Mouse (Mus musculus) layer of hippocampus, postnatal 14 days (tissue): ENCODE measurements around the gene Ctxn1. TPM values are rescaled to one million over a fixed set of nuclear protein-coding genes. Genes with fewer than 3 reads are reported as not detected.
"Not testable (repeated sequence)": the region's sequence is repeated elsewhere in the genome, so short reads cannot be mapped to it uniquely, and the experiment has no call there.

Experiments
- DNase-seq, 2 experiments: peaks; one replicate each; pipeline ENCODE4 v3.0.0; 2021 to 2022; ENCODE audit warnings: low spot score in 2 of 2, mixed read lengths in 1 of 2
- long read RNA-seq, 2 experiments: library from polyadenylated mRNA; stranded (forward); transcript quantifications; one replicate each; pipeline ENCODE4 v2.0.0; 2021
- total RNA-seq, 2 experiments: library from RNA; stranded (reverse); gene quantifications; 2 replicates each; pipeline ENCODE4 v1.2.3; 2021

Ctxn1 gene
- total RNA-seq, result 100 to 1,000 TPM; 431 to 433 TPM
- long read RNA-seq, experiment 1, transcript Ctxn1-201 (2 exons, 1,212 nt), result major isoform, 131 of 145 reads
- long read RNA-seq, experiment 1, partial matches to known transcripts, result 13 of 145 reads
- long read RNA-seq, experiment 1, other reads (novel, unspliced or antisense), result 1 of 145 reads
- long read RNA-seq, experiment 2, transcript Ctxn1-201 (2 exons, 1,212 nt), result major isoform, 215 of 235 reads
- long read RNA-seq, experiment 2, partial matches to known transcripts, result 19 of 235 reads
- long read RNA-seq, experiment 2, other reads (novel, unspliced or antisense), result 1 of 235 reads

DNA sequence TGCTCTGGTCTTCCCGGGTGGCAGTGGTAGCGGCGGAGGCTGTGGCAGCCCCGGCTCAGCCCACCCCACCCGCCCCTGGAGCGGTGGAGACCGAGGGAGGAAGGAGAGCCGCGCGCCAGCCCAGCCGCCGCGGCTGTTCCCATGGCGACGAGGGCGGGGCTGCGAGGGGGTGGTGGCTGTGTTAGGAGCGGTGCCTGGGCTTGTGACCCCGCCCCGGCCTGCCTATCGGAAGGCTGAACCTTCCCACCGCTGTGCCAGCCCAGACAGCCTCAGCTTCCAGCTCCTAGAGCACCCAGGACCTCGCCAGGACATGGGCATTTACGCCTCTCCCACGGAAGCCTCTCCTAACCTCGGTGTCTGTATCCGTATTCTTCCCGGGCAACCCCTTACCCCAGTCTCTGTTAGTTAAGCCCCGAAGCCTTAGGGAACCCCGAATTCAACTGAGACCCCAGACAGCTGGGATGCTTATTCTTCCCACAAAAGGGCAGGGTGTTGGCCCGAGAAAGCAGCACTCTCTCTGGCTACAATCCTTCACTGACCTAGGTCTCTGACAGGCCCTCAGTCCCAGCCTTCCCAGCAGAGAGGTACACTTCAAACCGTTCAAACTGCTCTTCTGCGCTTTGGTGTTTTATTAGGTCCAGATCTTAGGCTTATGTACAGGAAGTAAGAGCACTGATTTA lies at the start of gene Ctxn1:
Gene Ctxn1 (minus strand): TSS at position 150 of the 680 bp plus-strand sequence.
- peak; percentile 87 to 94 for DNase-seq

DNA sequence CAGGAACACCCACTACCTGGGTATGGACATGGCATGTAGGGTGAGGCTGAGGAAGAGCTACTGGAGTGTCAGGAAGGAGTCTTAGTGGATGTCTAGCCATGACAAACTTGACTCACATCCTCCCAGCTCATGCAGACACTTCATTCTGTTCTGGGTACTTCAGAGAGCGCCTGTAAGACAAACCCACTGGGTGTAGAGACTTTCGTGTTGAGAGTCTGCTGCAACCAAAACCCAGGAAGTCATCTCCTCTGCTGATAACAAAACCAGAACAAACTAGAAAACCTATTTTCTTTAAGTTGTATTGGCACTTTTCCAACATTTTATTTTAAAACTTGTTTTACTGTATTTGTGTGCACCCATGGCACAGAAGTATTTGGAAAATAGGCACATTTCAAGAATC lies 46.8 kb upstream of the Ctxn1 start:
- DNase-seq, result no peak

DNA sequence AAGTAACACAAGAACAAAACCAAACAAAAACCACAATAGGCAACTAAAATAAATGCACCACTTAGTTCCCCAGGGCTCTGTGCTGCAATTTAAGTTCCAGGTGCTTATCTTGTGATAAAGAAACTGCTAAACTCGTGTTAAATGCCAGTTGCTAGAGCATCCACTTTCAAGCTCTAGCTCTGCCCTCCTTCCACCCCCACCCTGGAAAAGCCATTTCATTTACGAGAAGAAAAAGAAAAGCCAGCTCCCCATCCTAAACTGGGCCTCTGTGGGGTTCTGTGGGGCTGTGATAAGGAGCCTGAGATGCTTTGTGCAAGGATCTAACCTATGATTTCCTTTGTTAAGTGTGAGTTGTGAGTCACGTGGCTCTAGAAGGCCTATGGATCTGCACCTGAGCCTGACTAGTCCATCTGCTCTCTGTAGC lies 45.1 kb upstream of the Ctxn1 start:
- no peak for DNase-seq

DNA sequence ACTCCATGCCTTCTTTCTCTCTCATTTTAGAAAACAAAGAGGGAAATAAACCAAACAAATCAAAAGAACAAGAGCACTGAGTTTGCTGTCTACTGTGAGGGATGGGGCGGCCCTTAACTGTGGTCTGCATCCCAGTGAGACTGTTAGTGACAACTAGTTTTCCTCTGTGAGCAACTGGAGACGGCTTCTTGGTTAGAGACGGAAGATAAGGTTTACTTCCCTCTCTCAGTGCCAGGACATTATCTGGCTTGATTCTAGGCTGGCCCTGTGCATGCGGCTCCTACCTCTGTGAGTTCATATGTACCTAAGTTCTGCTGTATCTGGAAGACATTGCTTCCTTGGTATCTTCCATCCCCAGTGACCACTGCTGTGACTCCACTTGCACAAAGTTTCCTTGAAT lies 38.7 kb upstream of the Ctxn1 start:
- DNase-seq, result no peak

DNA sequence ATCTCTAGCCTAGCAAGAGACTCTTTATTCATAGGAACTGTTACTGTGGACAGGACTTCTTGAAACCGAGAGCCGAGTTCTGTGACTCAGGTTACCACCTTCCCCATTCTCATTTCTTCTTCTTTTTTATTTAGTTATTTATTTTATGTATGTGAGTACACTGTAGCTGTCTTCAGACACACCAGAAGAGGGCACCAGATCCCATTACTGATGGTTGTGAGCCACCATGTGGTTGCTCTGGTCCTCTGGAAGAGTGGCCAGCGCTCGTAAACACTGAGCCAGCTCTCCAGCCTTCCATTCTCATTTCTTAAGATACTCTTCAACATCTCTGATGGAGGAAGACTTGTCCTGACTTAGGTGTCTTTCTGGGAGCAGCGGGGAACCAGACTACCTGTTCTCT lies 33.7 kb upstream of the Ctxn1 start:
- no peak for DNase-seq

DNA sequence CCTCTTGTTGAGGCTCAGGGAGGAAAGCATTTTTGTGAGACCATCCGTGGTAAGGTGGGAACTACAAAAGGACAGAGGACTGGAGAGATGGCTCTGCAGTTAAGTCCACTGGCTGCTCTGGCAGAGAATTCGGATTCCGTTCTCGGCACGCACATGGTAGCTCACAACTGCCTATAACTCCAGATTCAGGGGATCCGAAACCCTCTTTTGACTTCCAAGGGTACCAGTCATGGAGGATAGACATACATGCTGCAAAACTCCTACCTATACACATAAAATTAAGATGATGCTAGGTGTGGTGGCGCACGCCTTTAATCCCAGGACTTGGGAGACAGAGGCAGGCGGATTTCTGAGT lies 17.0 kb upstream of the Ctxn1 start:
- DNase-seq, result no peak

DNA sequence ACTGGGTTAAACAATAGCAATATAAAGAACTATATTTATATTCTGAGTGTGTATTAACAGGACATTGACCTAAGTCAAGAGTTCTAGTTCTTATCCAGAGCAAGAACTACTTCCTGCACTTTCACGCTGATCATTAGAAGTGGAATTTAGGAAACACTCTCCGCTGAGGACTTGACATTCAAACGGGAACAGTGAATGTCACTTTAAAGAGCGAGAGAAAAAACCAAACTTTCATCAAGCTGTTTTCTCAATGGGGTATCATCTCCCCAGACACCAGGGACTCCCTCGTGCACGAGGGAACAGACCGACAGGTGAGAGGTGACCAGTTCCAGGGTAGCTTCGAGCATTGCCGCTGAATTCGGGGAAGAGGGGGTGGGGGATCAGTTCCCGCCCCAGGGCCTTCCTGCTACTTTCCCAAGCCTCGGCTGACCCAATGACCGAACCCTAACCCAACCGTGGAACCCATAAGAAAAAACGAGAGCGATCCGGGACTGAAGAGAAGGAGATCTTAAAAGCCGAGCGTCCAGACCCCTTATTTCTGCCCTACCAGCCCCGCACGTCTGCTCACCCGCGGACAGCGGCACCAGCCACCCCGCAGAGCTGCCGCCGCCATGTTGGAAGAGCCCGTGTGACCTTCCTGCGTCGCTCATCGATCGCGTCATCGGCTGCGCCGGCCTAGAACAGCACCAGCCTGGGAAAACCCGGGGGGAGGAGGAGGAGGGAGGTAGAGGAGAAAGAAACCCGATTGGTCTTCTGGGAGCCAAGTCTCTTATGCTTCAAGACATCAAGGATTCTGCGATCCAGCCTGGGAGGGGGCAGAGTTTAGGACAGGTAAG lies 16.4 kb upstream of the Ctxn1 start, which contains the start of gene Timm44:
Gene Timm44 (minus strand): TSS at position 639 of the 836 bp plus-strand sequence.
- peak; percentile 89 to 98 for DNase-seq

DNA sequence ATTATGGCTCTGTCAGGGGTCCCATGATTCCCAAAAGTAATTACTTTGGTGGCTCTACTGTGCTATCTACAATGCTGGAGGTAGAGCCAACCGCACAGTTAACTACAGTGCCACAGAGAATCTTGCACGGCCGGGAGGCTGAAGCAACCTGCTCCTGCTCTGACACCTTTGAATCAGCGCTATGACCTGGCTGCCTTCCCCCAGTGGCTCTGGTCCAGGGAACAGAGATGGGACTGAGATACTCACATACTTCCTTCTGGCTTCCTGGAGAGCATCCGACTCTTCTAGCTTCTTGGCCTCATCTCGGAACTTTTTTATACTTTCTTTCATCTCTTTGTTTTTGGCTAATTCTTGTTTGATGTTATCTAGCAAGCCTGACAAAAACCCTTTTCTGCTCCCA lies 10.5 kb upstream of the Ctxn1 start:
- no peak for DNase-seq

DNA sequence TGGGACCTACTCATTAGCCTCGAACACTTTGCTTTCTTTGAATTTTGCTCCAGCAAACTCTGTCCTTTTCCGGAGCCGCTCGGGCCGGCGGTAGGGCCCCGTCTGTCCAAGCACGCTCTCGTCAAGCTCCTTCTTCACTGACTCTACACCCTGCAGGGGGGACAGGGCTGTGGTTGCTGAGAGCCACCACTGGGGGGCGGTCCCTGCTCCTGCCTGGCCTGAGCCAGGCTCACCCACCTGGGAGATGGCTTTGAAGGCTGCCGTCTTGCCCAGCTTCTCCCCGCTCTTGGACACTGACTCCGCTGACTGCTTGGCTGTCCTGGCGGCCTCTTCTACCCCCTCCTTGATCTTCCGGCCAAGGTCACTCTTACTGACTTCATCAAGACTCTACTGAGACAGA lies 8.6 kb upstream of the Ctxn1 start:
- no peak for DNase-seq

DNA sequence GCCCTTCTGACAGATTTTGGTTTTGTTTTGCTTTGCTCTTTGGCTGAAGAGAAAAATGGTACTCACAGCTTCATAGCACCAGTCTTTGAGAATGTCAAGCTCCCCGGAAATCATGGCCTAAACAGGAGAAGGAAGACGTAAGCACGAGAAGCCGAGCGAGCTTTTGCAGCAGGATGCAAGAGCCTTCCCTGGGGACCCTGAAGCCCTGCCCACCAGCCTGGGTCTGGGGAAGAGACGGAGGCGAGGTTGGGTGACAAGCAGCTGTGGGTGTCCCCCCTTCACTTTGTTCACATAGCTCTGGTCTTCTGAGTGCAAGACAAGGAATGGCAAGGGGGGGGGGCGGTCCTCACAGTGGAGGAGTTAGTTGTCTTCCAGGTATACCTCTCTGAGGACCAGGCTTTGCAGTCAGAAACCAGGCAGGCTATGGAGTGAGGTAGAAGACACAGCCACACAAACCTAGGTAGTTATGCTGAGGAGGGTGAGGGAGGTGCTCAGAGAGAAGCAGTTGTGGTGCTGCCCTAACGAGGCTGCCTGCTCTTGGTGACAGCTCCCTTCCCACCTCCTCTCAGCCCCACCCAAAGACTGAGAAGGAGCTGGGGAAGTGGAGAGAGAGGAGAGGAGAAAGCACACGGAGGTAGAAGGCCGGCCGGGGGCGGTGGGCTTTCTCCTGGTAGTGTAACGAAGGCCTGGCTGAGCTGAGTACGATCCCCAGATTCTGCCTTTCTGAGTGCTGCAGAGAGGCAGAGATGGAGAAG lies 6.3 kb upstream of the Ctxn1 start:
- no peak for DNase-seq

DNA sequence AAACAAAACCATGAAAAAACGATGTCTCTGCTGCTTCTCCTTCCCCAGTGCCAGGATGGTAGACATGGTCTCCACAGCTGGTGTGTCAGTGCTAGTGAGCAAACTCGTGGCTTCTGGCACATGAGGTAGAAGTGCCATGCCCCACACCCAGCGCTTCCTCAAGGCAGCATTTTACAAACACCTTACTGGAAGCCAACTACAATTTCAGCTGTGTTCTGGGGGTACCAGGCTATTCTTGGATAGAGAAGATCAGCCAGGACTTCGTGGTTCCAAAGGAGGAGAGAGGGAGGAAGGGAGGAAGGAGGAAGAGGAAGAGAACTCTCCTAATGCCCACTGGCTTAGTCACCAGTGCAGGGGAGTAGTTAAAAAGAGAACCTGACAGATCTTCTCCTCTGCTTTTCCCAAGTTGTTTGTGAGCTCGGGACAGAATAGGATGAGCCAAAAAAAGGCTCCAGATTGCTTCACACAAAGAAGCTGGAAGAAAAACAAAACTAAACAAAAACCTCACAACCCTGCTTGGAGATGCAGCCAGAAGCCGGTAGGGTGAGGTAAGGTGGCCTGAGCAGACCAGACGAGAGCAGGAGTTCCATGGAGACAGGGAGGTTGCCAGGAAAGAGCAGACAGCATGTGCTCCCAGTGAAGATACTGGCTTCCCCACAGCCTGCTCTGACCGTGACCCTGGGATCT lies 4.2 kb upstream of the Ctxn1 start:
- DNase-seq, result no peak

DNA sequence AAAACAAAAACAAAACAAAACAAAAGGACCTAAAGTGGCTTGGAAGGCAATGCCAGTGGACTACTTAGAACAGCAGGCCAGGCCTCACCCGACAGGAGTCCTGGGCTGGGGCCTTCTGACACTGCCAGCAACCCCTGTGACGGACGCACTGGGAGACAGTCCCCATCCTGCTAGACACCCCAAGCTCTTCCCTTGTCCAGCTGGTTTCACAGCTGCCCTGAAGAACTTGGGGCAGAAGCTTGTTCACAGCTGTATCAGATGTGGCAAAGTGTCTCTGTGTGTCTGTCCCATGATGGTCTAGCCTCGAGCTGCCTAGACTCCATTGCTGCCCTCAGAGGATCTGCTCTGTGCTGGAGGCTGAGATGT lies 714 bp upstream of the Ctxn1 start:
- DNase-seq, result no peak

DNA sequence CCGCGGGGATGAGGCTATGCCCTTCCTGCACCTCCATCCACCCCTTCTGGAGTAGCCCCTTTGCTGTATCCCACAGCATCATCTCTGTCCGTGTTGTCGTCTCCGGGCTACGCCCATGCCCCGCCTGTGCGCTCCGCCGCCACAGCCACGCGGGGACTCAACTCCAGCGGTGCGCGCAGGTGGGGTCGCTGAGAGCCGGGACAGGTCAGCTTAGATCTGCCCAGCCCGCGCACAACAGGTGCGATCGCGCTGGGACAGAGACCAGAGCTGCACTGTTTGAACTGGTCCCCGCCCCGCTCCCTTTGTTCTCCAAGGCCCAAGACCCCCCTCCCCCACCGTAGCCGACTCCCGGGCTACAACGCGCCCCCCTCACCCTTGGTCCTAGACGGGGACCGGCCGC lies 396 bp downstream of the Ctxn1 start:
- no peak for DNase-seq

DNA sequence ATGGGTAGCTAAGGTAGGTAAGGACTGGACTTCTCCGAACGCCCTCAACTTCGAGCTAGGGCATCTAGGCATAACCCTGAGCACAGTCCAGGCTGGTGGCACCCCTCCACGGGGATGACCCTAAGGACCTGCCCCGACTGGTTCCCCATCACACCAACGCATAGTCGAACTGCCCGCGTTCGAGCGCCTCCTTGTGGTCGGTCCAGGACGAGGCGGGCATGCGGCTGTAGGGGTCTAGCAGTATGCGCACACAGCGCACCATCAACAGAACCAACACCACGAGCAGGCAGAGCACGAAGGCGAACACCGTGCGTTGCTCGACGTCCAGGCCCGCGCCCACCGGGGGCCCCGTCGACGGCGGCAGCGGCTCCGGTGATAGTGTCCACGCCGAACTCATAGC lies 841 bp downstream of the Ctxn1 start:
- DNase-seq, result peak; percentile 87 to 89

DNA sequence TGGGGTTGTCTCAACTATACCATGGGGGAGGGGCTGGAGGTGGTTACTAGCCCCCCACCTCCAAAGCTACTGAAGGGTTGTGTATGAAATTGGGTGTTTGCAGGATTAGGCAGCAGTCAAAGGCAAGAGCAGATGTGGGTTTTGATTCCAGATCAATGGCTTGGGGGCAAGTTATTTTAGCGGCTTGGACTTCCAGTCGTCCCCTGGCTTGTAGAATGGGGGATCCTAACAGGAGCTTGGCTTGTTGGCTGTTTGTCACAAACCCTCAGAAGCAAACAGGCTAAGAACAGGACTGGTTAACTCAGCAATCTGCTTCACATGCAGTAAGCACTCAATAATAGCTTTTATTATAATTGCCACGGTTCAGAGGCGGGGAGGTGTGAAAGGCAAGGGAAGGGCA lies 1.7 kb downstream of the Ctxn1 start:
- DNase-seq, result no peak

DNA sequence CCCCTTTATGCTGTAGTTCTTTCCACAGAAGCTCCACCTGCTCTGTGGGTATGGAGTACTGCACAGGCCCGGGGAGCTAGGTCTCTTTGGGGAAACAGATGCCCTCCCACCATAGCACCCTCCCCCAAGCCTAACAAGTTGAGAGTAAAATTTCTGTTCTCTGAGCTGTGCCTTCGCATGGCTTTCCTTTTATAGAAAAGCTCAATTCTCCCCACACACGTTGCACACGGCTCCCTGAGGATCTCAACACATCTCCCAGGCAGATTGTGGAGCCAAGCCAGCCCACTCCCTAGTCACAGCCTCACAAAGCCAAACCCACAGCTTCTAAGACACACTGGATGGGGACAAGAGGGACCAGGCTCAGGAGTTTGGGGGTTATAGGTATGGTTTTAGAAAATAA lies 2.2 kb downstream of the Ctxn1 start:
- DNase-seq, result peak in 1 of 2 experiments; percentile 87

DNA sequence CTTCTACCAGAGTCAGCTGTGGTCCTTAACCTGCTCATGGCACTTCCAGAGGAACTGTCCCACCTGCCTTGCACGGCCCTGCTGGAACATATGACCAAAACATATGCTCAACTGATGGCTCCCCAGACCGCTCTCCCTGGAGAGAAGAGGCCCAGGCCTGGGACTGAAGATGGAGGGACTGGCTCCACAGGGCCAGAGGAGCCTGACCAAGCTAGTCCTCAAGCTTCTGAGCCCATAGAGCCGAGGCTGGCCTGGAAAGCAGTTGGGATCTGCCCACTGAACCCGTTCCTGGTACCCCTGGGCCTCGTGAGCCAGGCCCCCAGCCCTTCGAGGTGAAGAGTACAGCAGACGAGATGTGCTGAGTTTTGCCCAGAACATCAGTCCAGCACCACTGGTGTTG lies 3.6 kb downstream of the Ctxn1 start:
- DNase-seq, result not testable (repeated sequence)

DNA sequence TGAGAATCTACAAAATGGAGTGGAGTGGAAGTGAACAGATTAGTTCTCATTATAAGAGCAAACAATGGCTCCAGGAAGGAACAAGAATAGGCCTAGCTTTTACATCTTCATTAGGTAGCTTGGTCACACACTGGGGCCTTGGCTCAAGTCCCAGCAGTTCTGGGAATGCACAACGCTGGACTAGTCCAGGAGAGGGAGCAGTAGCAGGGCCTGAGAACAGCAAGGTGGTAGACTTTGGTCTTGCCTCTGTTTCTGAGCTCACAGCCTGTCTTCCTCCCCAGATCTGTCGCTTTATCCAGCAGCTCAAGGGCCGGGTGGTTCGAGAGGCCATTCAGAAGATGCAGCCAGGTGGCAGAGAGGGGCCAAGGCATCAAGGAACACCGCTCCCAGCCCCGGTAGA lies 5.1 kb downstream of the Ctxn1 start:
- peak in 1 of 2 experiments; percentile 82 for DNase-seq

DNA sequence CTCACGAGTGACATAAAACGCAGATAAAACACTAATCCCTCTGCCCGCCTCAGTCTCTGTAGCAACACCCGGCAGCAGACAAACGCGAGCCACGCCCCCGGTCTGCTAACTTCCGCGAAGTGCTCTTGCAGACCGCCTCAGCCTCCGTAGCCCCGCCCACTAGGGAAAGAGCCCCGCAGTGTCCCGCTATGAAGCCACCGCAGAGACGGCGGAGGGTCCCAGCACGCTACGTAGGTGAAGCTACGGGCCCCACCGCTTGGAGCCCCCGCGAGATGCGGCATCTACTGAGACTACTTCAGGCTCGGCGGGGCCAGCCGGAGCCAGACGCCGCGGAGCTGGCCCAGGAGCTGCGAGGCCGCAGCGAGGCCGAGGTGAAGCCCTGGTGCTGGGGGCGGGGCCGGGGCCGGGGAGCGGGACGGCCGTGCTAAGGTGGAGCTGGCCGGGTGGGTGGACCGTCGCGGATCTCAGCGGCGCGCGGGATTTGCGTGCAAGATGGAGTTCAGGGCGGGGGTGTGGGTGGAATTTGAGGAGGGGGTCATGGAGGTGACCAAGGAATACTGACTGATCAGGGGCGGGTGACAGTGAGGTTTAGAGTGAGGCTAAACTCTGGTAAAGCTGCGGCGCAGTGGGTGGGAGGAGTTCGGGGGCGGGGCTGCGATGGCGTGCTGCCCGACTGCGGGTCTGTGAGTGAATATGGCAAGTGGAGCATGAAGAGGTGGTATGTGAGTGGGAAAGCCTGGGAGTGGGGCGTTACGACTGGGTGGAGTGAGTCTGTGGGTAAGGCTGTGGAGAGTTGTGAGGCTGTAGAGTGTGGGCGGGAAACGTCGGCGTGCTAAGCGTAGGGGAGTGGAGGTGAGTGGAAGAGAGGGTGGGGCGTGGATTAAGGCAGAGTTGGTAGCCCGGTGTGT lies 5.9 kb downstream of the Ctxn1 start, which contains the start of gene Snapc2:
Gene Snapc2 (plus strand): TSS at position 147 of the 908 bp plus-strand sequence.
- peak; percentile 93 to 95 for DNase-seq
